Mouse (Mus musculus) limb, embryonic 14.5 days (tissue): Measurements from ENCODE around the gene Polr2b. TPM values are rescaled to one million over a fixed set of nuclear protein-coding genes. Genes with fewer than 3 reads are reported as not detected.

Experiments
- ATAC-seq: fragments of 200-750 bp; cut with Nextera tagmentation; 2 replicates; pipeline ENCODE4 v1.8.0; 2017; ENCODE audit warnings: low read depth, moderate number of reproducible peaks, moderate TSS enrichment; ENCODE audit not compliant: low FRiP score
- DNase-seq: peaks from one replicate; pipeline ENCODE4 v3.0.0-alpha.2; 2015; ENCODE audit warnings: low spot score
- H3K27ac ChIP-seq: fragments of 300-500 bp; sonication (generic); replicated peaks from 2 replicates; pipeline ENCODE4 v1.5.1; 2014; ENCODE audit warnings: low read depth, mild to moderate bottlenecking, low read length, moderate library complexity, mixed read lengths
- H3K27me3 ChIP-seq: fragments of 300-500 bp; sonication (generic); 2 replicates; pipeline ENCODE4 v1.6.1; 2014; ENCODE audit warnings: low read length, mixed read lengths; ENCODE audit not compliant: control insufficient read depth, insufficient read depth
- H3K36me3 ChIP-seq: fragments of 300-500 bp; sonication (generic); 2 replicates; pipeline ENCODE4 v1.6.1; 2014; ENCODE audit warnings: mild to moderate bottlenecking, low read length, moderate library complexity, mixed read lengths; ENCODE audit not compliant: control insufficient read depth, insufficient read depth
- H3K4me1 ChIP-seq: fragments of 300-500 bp; sonication (generic); 2 replicates; pipeline ENCODE4 v1.6.1; 2014; ENCODE audit warnings: antibody characterized with exemption, low read length, mixed read lengths; ENCODE audit not compliant: control insufficient read depth, insufficient read depth
- H3K4me2 ChIP-seq: fragments of 300-500 bp; sonication (generic); replicated peaks from 2 replicates; pipeline ENCODE4 v1.6.1; 2014; ENCODE audit warnings: low read depth, mild to moderate bottlenecking, low read length, moderate library complexity; ENCODE audit not compliant: severe bottlenecking
- H3K4me3 ChIP-seq: fragments of 300-500 bp; sonication (generic); replicated peaks from 2 replicates; pipeline ENCODE4 v1.5.1; 2014; ENCODE audit warnings: low read length
- H3K9ac ChIP-seq: fragments of 300-500 bp; sonication (generic); 2 replicates; pipeline ENCODE4 v1.6.1; 2014; ENCODE audit warnings: mild to moderate bottlenecking, low read depth, low read length, moderate library complexity; ENCODE audit not compliant: severe bottlenecking
- H3K9me3 ChIP-seq: fragments of 300-500 bp; sonication (generic); 2 replicates; pipeline ENCODE4 v1.6.1; 2016; ENCODE audit warnings: low read length; ENCODE audit not compliant: control insufficient read depth
- POLR2A ChIP-seq: fragments of 200-500 bp; IDR thresholded peaks from 2 replicates; pipeline ENCODE4 v1.8.0; 2012; ENCODE audit warnings: inconsistent platforms, mild to moderate bottlenecking, moderate library complexity, borderline replicate concordance; ENCODE audit not compliant: insufficient read depth, insufficient read length; ENCODE audit errors: extremely low read depth
- WGBS: fragments of 180-500 bp; shearing (Covaris S2); extraction: QIAGEN DNeasy Blood & Tissue Kit; methylation state at CpG from one replicate; pipeline ENCODE4 v1.1.7; 2014; 5-methylcytosine and 5-hydroxymethylcytosine counted together
- polyA plus RNA-seq, 2 experiments: library from polyadenylated mRNA; depleted of rRNA in 1 of 2; stranded (reverse) in 1 of 2; unstranded in 1 of 2; fragments of >200 nt; fragmentation: Nextera tagmentation in 1 of 2; extraction: Ambion mirVana in 1 of 2; gene quantifications; 2 replicates each; pipeline versions ENCODE4 v1.2.1 to v1.2.3; 2012 to 2014

The Polr2b gene
- polyA plus RNA-seq, 2 experiments, result 44.8 to 61.0 TPM

GRCm38 (mm10) chr5:77379434-77380135, 69.6 kb downstream of the Polr2b start:
- H3K9me3 ChIP-seq, result no peaks in the 10 kb centered on the region
- TF ChIP-seq POLR2A, result no peak
- H3K4me3 ChIP-seq, result no peak overlapping the region
- no peak for DNase-seq
- H3K4me2 ChIP-seq, result no peak overlapping the region
- peak; percentile 47; the same call in 1 of the 2 replicates for ATAC-seq
- 24% methylated on average over 14 of the region's 14 CpGs for WGBS
- H3K9ac ChIP-seq, result no peak overlapping the region
- H3K4me1 ChIP-seq, result peaks cover 2% of the 10 kb centered on the region; the same call in 1 of the 2 replicates
- H3K27me3 ChIP-seq, result no peaks in the 10 kb centered on the region
- H3K36me3 ChIP-seq, result no peaks in the 10 kb centered on the region
- no peak overlapping the region for H3K27ac ChIP-seq

DNA sequence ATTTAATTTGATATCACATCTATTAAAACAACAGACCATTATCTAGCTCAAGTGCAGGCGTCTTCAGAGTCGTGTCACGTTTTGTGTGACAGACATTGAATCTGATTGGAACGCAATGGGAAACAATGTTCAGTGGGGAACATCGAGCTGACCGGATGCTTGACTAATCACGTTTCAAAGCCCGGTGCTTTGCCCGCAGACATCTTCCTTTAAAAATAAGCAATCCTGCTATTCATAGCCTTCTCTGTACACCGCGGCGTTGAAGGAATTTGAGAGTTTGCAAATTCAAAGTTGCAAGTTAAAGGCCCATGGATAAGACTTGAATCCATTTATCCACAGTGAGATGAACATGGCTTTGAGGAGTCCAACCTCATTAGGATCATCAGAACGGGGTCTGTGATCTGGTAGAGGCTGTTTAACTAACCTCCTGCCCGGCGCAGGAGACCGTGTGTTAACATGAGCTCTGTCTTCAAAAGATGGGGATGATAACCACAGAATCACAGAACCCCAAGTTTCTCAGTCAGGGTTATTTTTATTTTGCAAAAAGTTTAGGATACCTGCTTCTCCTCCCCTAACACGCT, 70.5 kb downstream of the Polr2b start:
- H3K9me3 ChIP-seq, result no peaks in the 10 kb centered on the region
- TF ChIP-seq POLR2A, result no peak
- H3K9ac ChIP-seq, result no peak overlapping the region
- H3K4me1 ChIP-seq, result 0 out of 2 replicates have a peak, but pooled peaks cover 2% of the 10 kb centered on the region
- H3K27ac ChIP-seq, result no peak overlapping the region
- no peaks in the 10 kb centered on the region for H3K36me3 ChIP-seq
- 75% methylated on average over 17 of the region's 17 CpGs for WGBS
- no peaks in the 10 kb centered on the region for H3K27me3 ChIP-seq
- DNase-seq (no peak), ATAC-seq (no peak)
- H3K4me3 ChIP-seq, result no peak overlapping the region
- no peak overlapping the region for H3K4me2 ChIP-seq

- Histone ChIP-seq H3K4me1 (0 out of 2 replicates have a peak, but pooled peaks cover 2% of the 10 kb centered on the region), H3K36me3 (no peaks in the 10 kb centered on the region), H3K27me3 (no peaks in the 10 kb centered on the region), H3K4me2 (no peak overlapping the region), H3K27ac (no peak overlapping the region), H3K4me3 (no peak overlapping the region), H3K9me3 (no peaks in the 10 kb centered on the region), H3K9ac (no peak overlapping the region)
- no peak for TF ChIP-seq POLR2A
- ATAC-seq (no peak), DNase-seq (no peak)
- 69% methylated on average over 7 of the region's 7 CpGs for WGBS
These were observed 71.3 kb downstream of the Polr2b start for GRCm38 (mm10) chr5:77381283-77381682.

DNA sequence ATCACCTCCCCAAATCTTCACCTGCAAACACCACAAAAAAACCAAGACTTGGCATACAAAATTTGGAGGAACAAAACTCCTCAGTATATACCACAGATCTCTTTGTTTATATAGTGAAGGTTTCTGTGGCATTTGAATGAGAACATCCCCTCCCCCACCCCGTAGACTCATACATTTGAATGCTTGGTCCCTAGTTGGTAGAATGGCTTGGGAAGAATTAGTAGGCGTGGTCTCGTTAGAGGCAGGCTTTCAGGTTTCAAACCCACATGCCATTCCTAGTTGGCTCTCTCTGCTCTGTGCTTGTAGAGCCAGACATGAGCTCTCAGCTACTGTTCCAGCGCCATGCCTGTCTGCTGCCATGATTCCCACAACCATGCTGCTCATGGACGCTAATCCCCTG, 71.7 kb downstream of the Polr2b start:
- WGBS, result 82% methylated on average over 5 of the region's 5 CpGs
- no peak for ATAC-seq
- no peak for TF ChIP-seq POLR2A

GRCm38 (mm10) chr5:77383799-77384554, 74.0 kb downstream of the Polr2b start:
- no peak for DNase-seq
- WGBS, result 84% methylated on average over 5 of the region's 5 CpGs
- ATAC-seq, result no peak
- no peaks in the 10 kb centered on the region for H3K27me3 ChIP-seq
- 0 out of 2 replicates have a peak, but pooled peaks cover 2% of the 10 kb centered on the region for H3K4me1 ChIP-seq
- no peaks in the 10 kb centered on the region for H3K36me3 ChIP-seq
- no peaks in the 10 kb centered on the region for H3K9me3 ChIP-seq
- no peak for TF ChIP-seq POLR2A
- H3K9ac ChIP-seq, result no peak overlapping the region
- no peak overlapping the region for H3K4me2 ChIP-seq
- no peak overlapping the region for H3K27ac ChIP-seq
- no peak overlapping the region for H3K4me3 ChIP-seq

More for the DNA sequence above, 71.7 kb downstream of the Polr2b start:
- H3K9ac ChIP-seq, result no peak overlapping the region
- DNase-seq, result no peak
- no peak overlapping the region for H3K27ac ChIP-seq
- no peaks in the 10 kb centered on the region for H3K27me3 ChIP-seq
- H3K4me1 ChIP-seq, result 0 out of 2 replicates have a peak, but pooled peaks cover 2% of the 10 kb centered on the region
- H3K9me3 ChIP-seq, result no peaks in the 10 kb centered on the region
- H3K4me3 ChIP-seq, result no peak overlapping the region
- no peaks in the 10 kb centered on the region for H3K36me3 ChIP-seq
- H3K4me2 ChIP-seq, result no peak overlapping the region
